Comparison of ENCODE assay signal across 8 mouse cellular contexts in the genomic region with DNA sequence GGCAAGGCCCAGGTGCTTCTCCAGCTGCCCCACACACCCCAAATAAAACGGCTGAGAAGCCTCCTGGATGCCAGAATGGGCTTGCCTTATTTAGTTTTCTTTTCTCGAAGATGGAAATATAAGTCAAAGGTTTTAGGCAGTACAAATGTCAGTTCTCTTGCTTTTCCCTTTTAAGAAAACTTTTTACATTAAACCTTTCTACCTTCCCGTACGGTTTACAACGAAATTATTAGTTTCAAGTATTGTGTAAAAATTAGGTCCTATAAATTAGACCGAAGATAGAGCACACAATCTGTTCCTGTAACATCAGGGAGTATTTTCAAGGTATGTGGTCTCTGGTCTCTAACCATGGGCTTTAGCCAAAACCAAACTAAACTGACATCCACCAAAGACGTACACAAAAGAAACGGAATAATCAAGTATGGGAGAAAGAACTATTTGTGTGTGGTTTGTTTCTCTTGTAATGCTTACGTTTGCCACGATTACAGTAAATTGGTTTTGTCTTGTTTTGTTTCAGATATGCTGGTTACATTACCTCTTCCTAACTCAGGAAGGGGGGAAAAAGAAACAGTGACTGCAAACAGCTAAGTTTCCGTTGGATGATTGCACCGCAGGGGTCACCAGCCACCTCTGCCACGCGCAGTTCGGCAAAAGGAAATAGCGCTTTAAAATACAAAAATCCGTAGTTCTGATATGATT. TPM values are rescaled to one million over a fixed set of nuclear protein-coding genes. Genes with fewer than 3 reads are reported as not detected.
DNase-seq lines count a peak whose midpoint lies in the region; ATAC-seq and TF ChIP-seq lines count a peak whose summit lies in the region.

No protein-coding gene starts in this region.

- ATAC-seq in forebrain, embryonic 11.5 days (replicated peaks; ENCODE audit: low FRiP score) = no peak
- no peak for ATAC-seq in neural tube, embryonic 15.5 days (ENCODE audit: low FRiP score)

- peak overlapping the region; percentile 67 for H3K27ac ChIP-seq in left cerebral cortex, adult 2 months
- H3K27ac ChIP-seq in forebrain, embryonic 11.5 days (ENCODE audit: low read depth, low read length) = peak overlapping the region; percentile 85; the same call in 1 of the 2 replicates
- peak overlapping the region; percentile 100 for H3K27ac ChIP-seq in limb, embryonic 10.5 days
- no peak overlapping the region for H3K27ac ChIP-seq in neural tube, embryonic 15.5 days (replicated peaks)

- H3K36me3 ChIP-seq in forebrain, embryonic 11.5 days (ENCODE audit: control insufficient read depth, insufficient read depth, low read length) = no peaks in the 10 kb centered on the region
- no peaks in the 10 kb centered on the region for H3K36me3 ChIP-seq in limb, embryonic 10.5 days
- H3K36me3 ChIP-seq in neural tube, embryonic 15.5 days = no peaks in the 10 kb centered on the region

- peaks cover 13% of the 10 kb centered on the region; the same call in 1 of the 2 replicates for H3K4me1 ChIP-seq in forebrain, embryonic 11.5 days (replicated peaks; ENCODE audit: control insufficient read depth, insufficient read depth, low read length)
- peaks cover 40% of the 10 kb centered on the region for H3K4me1 ChIP-seq in limb, embryonic 10.5 days
- H3K4me1 ChIP-seq in neural tube, embryonic 15.5 days = peaks cover 30% of the 10 kb centered on the region

- no peak for TF ChIP-seq CTCF in left cerebral cortex, adult 2 months (IDR thresholded peaks at IDR 0.05)

- no peak for DNase-seq in left cerebral cortex, adult 2 months (ENCODE audit: extremely low spot score in 1 of 2, low spot score in 2 of 2)
- no peak for DNase-seq in left cerebral cortex, adult 9 months (ENCODE audit: low spot score in 2 of 2)
- no peak for DNase-seq in forebrain, embryonic 11.5 days (ENCODE audit: low spot score)
- no peak for DNase-seq in limb, embryonic 10.5 days (ENCODE audit: low spot score)
- DNase-seq in layer of hippocampus, adult 11-12 months (ENCODE audit: low spot score) = no peak
- no peak for DNase-seq in thymus, postnatal 0 days (ENCODE audit: low spot score)
- DNase-seq in cerebellum, adult 18-20 months = no peak

- peak overlapping the region; percentile 11; the same call in 1 of the 2 replicates for H3K4me3 ChIP-seq in left cerebral cortex, adult 2 months
- peak overlapping the region; percentile 66 for H3K4me3 ChIP-seq in forebrain, embryonic 11.5 days (ENCODE audit: low read depth, low read length)
- peak overlapping the region; percentile 85 for H3K4me3 ChIP-seq in limb, embryonic 10.5 days
- H3K4me3 ChIP-seq in neural tube, embryonic 15.5 days (replicated peaks) = no peak overlapping the region

- H3K4me2 ChIP-seq in forebrain, embryonic 11.5 days (ENCODE audit: low read depth, low read length, severe bottlenecking) = peak overlapping the region; percentile 95
- H3K4me2 ChIP-seq in neural tube, embryonic 15.5 days = peak overlapping the region; percentile 86

- no peaks in the 10 kb centered on the region for H3K9me3 ChIP-seq in forebrain, embryonic 11.5 days (ENCODE audit: control insufficient read depth, low read length)
- H3K9me3 ChIP-seq in limb, embryonic 10.5 days (replicated peaks) = no peaks in the 10 kb centered on the region
- H3K9me3 ChIP-seq in neural tube, embryonic 15.5 days (replicated peaks) = no peaks in the 10 kb centered on the region

- intact Hi-C loops in left cerebral cortex, adult 2 months (cut with DNase I) = loop anchor here (5.0 kb wide), 1 partner anchor 289 kb away; no protein-coding TSS in a partner anchor

- H3K9ac ChIP-seq in forebrain, embryonic 11.5 days (ENCODE audit: low read length) = peak overlapping the region; percentile 83
- no peak overlapping the region for H3K9ac ChIP-seq in neural tube, embryonic 15.5 days (replicated peaks)

- peaks cover 15% of the 10 kb centered on the region for H3K27me3 ChIP-seq in forebrain, embryonic 11.5 days (ENCODE audit: control insufficient read depth, insufficient read depth, low read length)
- no peaks in the 10 kb centered on the region for H3K27me3 ChIP-seq in limb, embryonic 10.5 days (ENCODE audit: low read depth, poor library complexity, severe bottlenecking)
- peaks cover 73% of the 10 kb centered on the region for H3K27me3 ChIP-seq in neural tube, embryonic 15.5 days (replicated peaks)

- 3% methylated on average over 17 of the region's 17 CpGs for WGBS in forebrain, embryonic 11.5 days
- 2% methylated on average over 17 of the region's 17 CpGs for WGBS in limb, embryonic 10.5 days
- WGBS in neural tube, embryonic 15.5 days = 3% methylated on average over 17 of the region's 17 CpGs

RNA-seq across cellular contexts. Expression of gene Mecom, which starts 41.3 kb away (rescaled TPM):
- total RNA-seq in left cerebral cortex, adult 2 months (2021) = 1 to 10 TPM; 2.1 to 4.1 TPM
- 17.6 and 19.5 TPM in 2 replicates for polyA plus RNA-seq in forebrain, embryonic 11.5 days (2014; fragmentation: Nextera tagmentation; extraction: Ambion mirVana)
- polyA plus RNA-seq in limb, embryonic 10.5 days (2016; fragmentation: Nextera tagmentation; extraction: Ambion mirVana) = 167 and 217 TPM in 2 replicates
- 5.2 and 5.5 TPM in 2 replicates for polyA plus RNA-seq in neural tube, embryonic 15.5 days (2015; fragmentation: Nextera tagmentation; extraction: Ambion mirVana)
- 1.1 and 1.2 TPM in 2 replicates for polyA plus RNA-seq in thymus, postnatal 0 days (2015; fragmentation: Nextera tagmentation; extraction: Ambion mirVana)
